Mouse (Mus musculus): ENCODE data around the gene Gja1. TPM values are rescaled to one million over a fixed set of nuclear protein-coding genes. Genes with fewer than 3 reads are reported as not detected.

Gene Gja1
- polyA plus RNA-seq, 1 experiment from 2014 or later = 77.2 TPM

- Histone ChIP-seq H3K27ac (no peak overlapping the region), H3K4me1 (replicated peaks; ENCODE audit: insufficient read depth, low read length) (no peaks in the 10 kb centered on the region), H3K9me3 (replicated peaks; ENCODE audit: low read length) (no peaks in the 10 kb centered on the region), H3K4me2 (ENCODE audit: low read length) (no peak overlapping the region), H3K27me3 (ENCODE audit: insufficient read depth, low read length) (no peaks in the 10 kb centered on the region), H3K9ac (ENCODE audit: low read depth, low read length) (no peak overlapping the region), H3K36me3 (ENCODE audit: insufficient read depth, low read length) (no peaks in the 10 kb centered on the region), H3K4me3 (replicated peaks; ENCODE audit: low read depth, low read length) (no peak overlapping the region)
- TF ChIP-seq CTCF (IDR thresholded peaks at IDR 0.05; ENCODE audit: low read depth) = no peak
- DNase-seq (ENCODE audit: low spot score) (no peak), ATAC-seq (replicated peaks; ENCODE audit: low FRiP score, low read depth) (no peak)
- 92% methylated on average over 6 of the region's 6 CpGs for WGBS
Measured at GRCm38 (mm10) chr10:56406386-56407130, 29.4 kb downstream of the Gja1 start.

DNA sequence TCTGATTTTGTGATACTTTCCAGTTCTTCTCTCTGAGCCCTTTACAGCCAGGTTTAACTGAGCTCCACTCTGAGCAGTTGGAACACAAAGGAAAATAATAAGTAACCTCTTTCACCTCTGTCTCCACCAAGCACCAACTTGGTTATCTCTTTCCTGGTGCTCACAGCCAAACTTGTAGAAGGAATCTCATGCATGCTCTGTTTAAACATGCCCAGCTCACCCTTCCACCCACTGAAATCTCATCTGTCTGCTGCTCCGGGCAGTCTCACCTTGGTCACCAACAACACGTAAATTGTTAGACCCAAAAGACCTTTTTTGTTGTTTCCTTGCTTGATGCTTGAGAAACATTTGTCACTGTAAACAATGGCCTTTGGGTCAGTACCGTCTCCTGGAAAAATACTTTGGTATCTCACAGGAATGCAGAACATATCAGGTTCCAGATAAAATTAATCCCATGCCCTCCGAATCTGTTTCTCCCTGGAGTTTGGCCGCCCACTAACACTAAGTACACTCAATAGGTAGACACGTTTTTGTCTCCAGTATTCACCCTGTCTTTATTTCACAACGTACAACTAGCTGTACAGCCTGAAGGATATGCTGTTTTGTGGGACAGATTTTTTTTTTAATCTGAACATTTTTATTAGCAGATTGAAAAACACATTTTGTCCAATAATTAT is 38.9 kb downstream of the Gja1 start:
- no peaks in the 10 kb centered on the region for H3K4me1 ChIP-seq (replicated peaks; ENCODE audit: insufficient read depth, low read length)
- no peaks in the 10 kb centered on the region for H3K27me3 ChIP-seq (ENCODE audit: insufficient read depth, low read length)
- no peak overlapping the region for H3K4me2 ChIP-seq (ENCODE audit: low read length)
- H3K4me3 ChIP-seq (replicated peaks; ENCODE audit: low read depth, low read length) = no peak overlapping the region
- WGBS = 53% methylated on average over 7 of the region's 7 CpGs
- DNase-seq (ENCODE audit: low spot score) (no peak), ATAC-seq (replicated peaks; ENCODE audit: low FRiP score, low read depth) (no peak)
- H3K27ac ChIP-seq = no peak overlapping the region
- no peaks in the 10 kb centered on the region for H3K36me3 ChIP-seq (ENCODE audit: insufficient read depth, low read length)
- no peaks in the 10 kb centered on the region for H3K9me3 ChIP-seq (replicated peaks; ENCODE audit: low read length)
- no peak overlapping the region for H3K9ac ChIP-seq (ENCODE audit: low read depth, low read length)
- no peak for TF ChIP-seq CTCF (IDR thresholded peaks at IDR 0.05; ENCODE audit: low read depth)

GRCm38 (mm10) chr10:56422518-56422917 is 45.4 kb downstream of the Gja1 start:
- H3K4me3 ChIP-seq (replicated peaks; ENCODE audit: low read depth, low read length) = no peak overlapping the region
- ATAC-seq (replicated peaks; ENCODE audit: low FRiP score, low read depth) (no peak), DNase-seq (ENCODE audit: low spot score) (no peak)
- H3K36me3 ChIP-seq (ENCODE audit: insufficient read depth, low read length) = no peaks in the 10 kb centered on the region
- no peak for TF ChIP-seq CTCF (IDR thresholded peaks at IDR 0.05; ENCODE audit: low read depth)
- H3K9ac ChIP-seq (ENCODE audit: low read depth, low read length) = no peak overlapping the region
- H3K27ac ChIP-seq = no peak overlapping the region
- no peaks in the 10 kb centered on the region for H3K27me3 ChIP-seq (ENCODE audit: insufficient read depth, low read length)
- H3K4me1 ChIP-seq (replicated peaks; ENCODE audit: insufficient read depth, low read length) = no peaks in the 10 kb centered on the region
- no peak overlapping the region for H3K4me2 ChIP-seq (ENCODE audit: low read length)
- 85% methylated on average over 4 of the region's 4 CpGs for WGBS
- no peaks in the 10 kb centered on the region for H3K9me3 ChIP-seq (replicated peaks; ENCODE audit: low read length)

DNA sequence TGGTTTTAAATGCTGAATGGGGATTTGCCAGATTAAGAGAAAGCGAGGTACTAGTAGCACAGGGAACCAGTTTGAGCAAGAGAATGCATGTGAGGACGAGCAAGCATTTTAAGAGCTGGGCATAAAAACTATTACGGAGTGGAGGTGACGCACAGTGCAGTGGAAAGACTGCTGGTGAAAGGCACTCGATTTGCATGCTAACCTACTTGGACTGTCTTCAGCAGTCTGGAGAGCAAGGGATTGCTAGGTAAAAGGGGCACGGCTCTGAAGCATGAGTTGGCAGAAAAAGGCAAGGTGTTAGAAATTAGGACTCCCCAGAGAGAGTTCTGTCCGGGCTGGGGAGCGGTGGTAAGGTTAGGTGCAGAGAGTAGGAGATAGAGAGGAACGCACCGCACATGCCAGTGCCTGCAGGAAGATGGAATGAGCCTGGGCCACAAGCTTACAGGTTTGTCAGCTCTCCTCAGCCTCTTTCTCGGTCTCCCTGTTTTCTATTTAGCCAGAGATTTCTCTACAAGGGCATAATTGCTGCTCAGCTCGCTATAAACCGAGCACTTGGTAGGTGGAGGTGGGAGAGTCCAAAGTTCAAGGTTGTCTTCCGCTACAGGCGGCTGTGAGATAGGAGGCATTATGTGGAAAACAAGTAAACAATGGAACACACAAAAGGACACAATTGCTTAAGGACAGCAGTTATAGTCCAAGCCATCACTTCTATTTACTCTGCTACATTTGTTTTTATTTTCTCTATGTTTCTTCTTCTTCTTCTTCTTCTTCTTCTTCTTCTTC is 48.1 kb downstream of the Gja1 start:
- TF ChIP-seq CTCF (IDR thresholded peaks at IDR 0.05; ENCODE audit: low read depth) = no peak
- no peak for DNase-seq (ENCODE audit: low spot score)
- Histone ChIP-seq H3K4me3 (replicated peaks; ENCODE audit: low read depth, low read length) (no peak overlapping the region), H3K27ac (no peak overlapping the region), H3K9me3 (replicated peaks; ENCODE audit: low read length) (no peaks in the 10 kb centered on the region), H3K9ac (ENCODE audit: low read depth, low read length) (no peak overlapping the region), H3K4me2 (ENCODE audit: low read length) (no peak overlapping the region), H3K27me3 (ENCODE audit: insufficient read depth, low read length) (no peaks in the 10 kb centered on the region), H3K4me1 (replicated peaks; ENCODE audit: insufficient read depth, low read length) (no peaks in the 10 kb centered on the region), H3K36me3 (ENCODE audit: insufficient read depth, low read length) (no peaks in the 10 kb centered on the region)
- 81% methylated on average over 15 of the region's 15 CpGs for WGBS
- no peak for ATAC-seq (replicated peaks; ENCODE audit: low FRiP score, low read depth)

GRCm38 (mm10) chr10:56426369-56426768 is 49.2 kb downstream of the Gja1 start:
- ATAC-seq (replicated peaks; ENCODE audit: low FRiP score, low read depth) = no peak
- no peak overlapping the region for H3K4me3 ChIP-seq (replicated peaks; ENCODE audit: low read depth, low read length)
- no peak overlapping the region for H3K9ac ChIP-seq (ENCODE audit: low read depth, low read length)
- DNase-seq (ENCODE audit: low spot score) = no peak
- TF ChIP-seq CTCF (IDR thresholded peaks at IDR 0.05; ENCODE audit: low read depth) = no peak
- WGBS = 57% methylated on average over 4 of the region's 4 CpGs
- H3K36me3 ChIP-seq (ENCODE audit: insufficient read depth, low read length) = no peaks in the 10 kb centered on the region
- no peak overlapping the region for H3K4me2 ChIP-seq (ENCODE audit: low read length)
- H3K4me1 ChIP-seq (replicated peaks; ENCODE audit: insufficient read depth, low read length) = no peaks in the 10 kb centered on the region
- H3K27me3 ChIP-seq (ENCODE audit: insufficient read depth, low read length) = no peaks in the 10 kb centered on the region
- no peaks in the 10 kb centered on the region for H3K9me3 ChIP-seq (replicated peaks; ENCODE audit: low read length)
- H3K27ac ChIP-seq = no peak overlapping the region

DNA sequence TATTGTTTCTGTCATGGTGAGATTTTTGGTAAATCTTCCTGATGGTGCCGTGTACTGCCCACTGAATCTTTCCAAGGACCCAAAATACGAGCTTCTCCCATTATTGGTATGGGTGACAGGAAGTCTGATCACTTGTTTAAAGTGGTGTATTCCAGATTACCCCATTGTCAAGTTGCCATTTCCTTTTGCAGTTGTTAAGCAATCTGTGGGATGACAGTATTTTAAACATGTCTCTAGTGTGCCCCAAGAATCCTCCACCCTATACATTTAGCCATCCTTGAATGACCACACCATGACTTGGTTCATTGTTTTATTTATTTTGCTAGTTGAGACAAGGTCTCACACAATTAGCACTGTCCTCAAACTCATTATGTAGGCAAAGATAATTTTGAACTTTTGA is 50.3 kb downstream of the Gja1 start:
- Histone ChIP-seq H3K4me3 (replicated peaks; ENCODE audit: low read depth, low read length) (no peak overlapping the region), H3K27me3 (ENCODE audit: insufficient read depth, low read length) (no peaks in the 10 kb centered on the region), H3K4me2 (ENCODE audit: low read length) (no peak overlapping the region), H3K4me1 (replicated peaks; ENCODE audit: insufficient read depth, low read length) (peaks cover 6% of the 10 kb centered on the region), H3K36me3 (ENCODE audit: insufficient read depth, low read length) (no peaks in the 10 kb centered on the region), H3K9me3 (replicated peaks; ENCODE audit: low read length) (no peaks in the 10 kb centered on the region), H3K27ac (no peak overlapping the region), H3K9ac (ENCODE audit: low read depth, low read length) (no peak overlapping the region)
- no peak for TF ChIP-seq CTCF (IDR thresholded peaks at IDR 0.05; ENCODE audit: low read depth)
- DNase-seq (ENCODE audit: low spot score) (no peak), ATAC-seq (replicated peaks; ENCODE audit: low FRiP score, low read depth) (no peak)
- 81% methylated on average over 2 of the region's 2 CpGs for WGBS

Measured in kidney, postnatal 0 days (tissue).